Mouse (Mus musculus) hindlimb bud, embryonic 11.5 days (tissue): ENCODE results near the gene Osbpl2.

Experiments used
- DNase-seq: peaks from one replicate; pipeline ENCODE4 v3.0.0-alpha.2; 2012; ENCODE audit warnings: low read depth, low spot score; ENCODE audit errors: extremely low spot score

Gene Osbpl2

GRCm38 (mm10) chr2:180118661-180119438 is at the start of gene Osbpl2:
TSS of gene Osbpl2 (plus strand) at chr2:180119306.
- DNase-seq = peak; percentile 87

- DNase-seq = no peak
These were observed 49.2 kb upstream of the Osbpl2 start for GRCm38 (mm10) chr2:180069770-180070480.

GRCm38 (mm10) chr2:180070481-180071453 is 48.3 kb upstream of the Osbpl2 start, which contains the start of gene Mtg2:
TSS of gene Mtg2 (plus strand) at chr2:180070588.
- DNase-seq = peak; percentile 54

- DNase-seq = no peak
These were observed 47.4 kb upstream of the Osbpl2 start for GRCm38 (mm10) chr2:180071671-180072070.

GRCm38 (mm10) chr2:180072886-180073285 is 46.2 kb upstream of the Osbpl2 start:
- no peak for DNase-seq

GRCm38 (mm10) chr2:180077622-180078021 is 41.5 kb upstream of the Osbpl2 start:
- DNase-seq = no peak

- DNase-seq = no peak
These were observed 38.4 kb upstream of the Osbpl2 start for GRCm38 (mm10) chr2:180080680-180081079.

- no peak for DNase-seq
These were observed 36.0 kb upstream of the Osbpl2 start for GRCm38 (mm10) chr2:180083063-180083462.

- no peak for DNase-seq
These were observed 34.5 kb upstream of the Osbpl2 start for GRCm38 (mm10) chr2:180084565-180084964.

GRCm38 (mm10) chr2:180085926-180086636 is 33.0 kb upstream of the Osbpl2 start:
- DNase-seq = no peak

- DNase-seq = no peak
These were observed 32.5 kb upstream of the Osbpl2 start for GRCm38 (mm10) chr2:180086637-180087027.

- no peak for DNase-seq
These were observed 31.6 kb upstream of the Osbpl2 start for GRCm38 (mm10) chr2:180087472-180087871.

- DNase-seq = no peak
These were observed 28.8 kb upstream of the Osbpl2 start for GRCm38 (mm10) chr2:180090285-180090684.

- DNase-seq = no peak
These were observed 23.4 kb upstream of the Osbpl2 start for GRCm38 (mm10) chr2:180095711-180096110.

- DNase-seq = no peak
These were observed 21.5 kb upstream of the Osbpl2 start for GRCm38 (mm10) chr2:180097585-180097984.

- no peak for DNase-seq
These were observed 20.9 kb upstream of the Osbpl2 start for GRCm38 (mm10) chr2:180098167-180098566.

GRCm38 (mm10) chr2:180099529-180099928 is 19.6 kb upstream of the Osbpl2 start:
- no peak for DNase-seq

- no peak for DNase-seq
These were observed 15.7 kb upstream of the Osbpl2 start for GRCm38 (mm10) chr2:180103151-180103977.

- no peak for DNase-seq
These were observed 15.0 kb upstream of the Osbpl2 start, which contains the start of gene Hrh3 for GRCm38 (mm10) chr2:180103978-180104658. TSS of gene Hrh3 (minus strand) at chr2:180104488.
